Mouse (Mus musculus) 3T3-L1 (cell line): ENCODE results near the gene Fbf1.

Experiments
- DNase-seq: peaks from one replicate; pipeline ENCODE4 v3.0.0-alpha.2; 2015; ENCODE audit warnings: low read depth, low spot score

Gene Fbf1

DNA sequence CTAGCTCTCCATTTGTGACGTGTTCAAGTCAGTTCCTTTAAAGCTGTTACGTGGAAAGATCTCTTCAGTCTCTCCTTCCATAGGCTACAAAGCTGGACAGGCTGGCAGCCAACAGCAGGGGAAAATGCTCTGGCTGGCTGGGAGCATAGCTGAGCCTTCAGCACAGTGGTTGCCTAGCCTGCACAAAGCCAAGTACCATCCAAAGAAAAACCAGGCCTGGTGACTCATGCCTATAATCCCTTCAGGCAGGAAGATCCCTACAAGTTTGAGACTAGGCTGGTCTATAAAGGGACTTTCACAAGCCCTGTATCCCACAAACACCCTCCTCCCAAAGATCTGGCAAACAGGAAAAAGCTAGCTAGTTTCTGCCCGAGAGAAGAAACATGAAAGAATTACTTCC lies 17.9 kb upstream of the Fbf1 start:
- DNase-seq = peak; percentile 84

DNA sequence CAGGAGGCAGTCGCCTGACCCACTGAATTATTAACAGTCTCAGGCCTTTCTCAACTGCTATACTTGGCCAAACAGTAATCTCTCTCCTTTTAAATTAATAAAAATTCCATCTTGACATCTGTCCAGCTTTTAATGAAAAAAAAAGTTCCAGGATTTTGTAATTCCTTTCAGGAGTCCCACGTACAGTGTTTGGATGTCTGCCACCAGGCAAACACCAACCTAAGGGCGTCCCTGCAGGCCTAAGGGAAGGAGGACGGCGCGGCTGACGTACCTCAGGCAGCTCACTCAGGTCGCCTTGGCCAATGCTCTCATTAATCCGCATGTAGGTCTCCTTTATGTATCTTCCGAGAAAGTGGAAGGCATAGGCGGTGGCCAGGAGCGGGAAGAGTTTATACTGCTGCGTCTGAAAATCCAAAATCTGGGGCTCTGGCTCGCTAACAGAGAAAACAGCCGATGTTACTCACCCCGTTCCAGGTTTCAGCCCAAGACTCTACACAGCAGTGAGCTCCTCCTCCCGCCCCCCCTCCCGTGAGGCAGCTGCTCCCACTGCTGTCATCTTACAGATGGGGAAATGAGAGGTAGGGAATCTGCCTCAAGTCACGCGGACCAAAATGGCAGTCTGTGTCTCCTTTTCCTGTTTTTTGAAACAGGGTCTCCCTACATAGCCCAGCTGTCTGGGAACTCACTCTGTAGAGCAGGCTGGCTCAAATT lies 10.6 kb upstream of the Fbf1 start:
- DNase-seq = no peak

DNA sequence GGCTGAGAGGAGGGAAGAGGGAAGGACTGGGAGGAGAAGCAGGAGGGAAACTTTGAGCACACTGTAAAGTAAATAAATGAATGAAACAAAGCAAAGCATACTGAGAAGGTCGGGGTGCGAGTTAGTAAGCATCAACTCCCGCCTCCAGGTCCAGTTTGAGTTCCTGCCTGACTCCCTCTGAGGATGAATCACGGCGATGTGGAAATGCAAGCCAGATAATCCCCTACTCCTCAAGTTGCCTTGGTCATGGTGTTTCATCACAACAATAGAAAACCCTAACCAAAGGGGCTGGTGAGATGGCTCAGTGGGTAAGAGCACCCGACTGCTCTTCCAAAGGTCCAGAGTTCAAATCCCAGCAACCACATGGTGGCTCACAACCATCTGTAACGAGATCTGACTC lies 8.0 kb upstream of the Fbf1 start:
- peak; percentile 55 for DNase-seq

- no peak for DNase-seq
Measured at GRCm38 (mm10) chr11:116174775-116175448, 6.9 kb upstream of the Fbf1 start.

GRCm38 (mm10) chr11:116171959-116172358 lies 4.0 kb upstream of the Fbf1 start:
- no peak for DNase-seq

- DNase-seq = no peak
Measured at GRCm38 (mm10) chr11:116170003-116170800, 2.2 kb upstream of the Fbf1 start.

- DNase-seq = no peak
Measured at GRCm38 (mm10) chr11:116169214-116169613, 1.2 kb upstream of the Fbf1 start.

DNA sequence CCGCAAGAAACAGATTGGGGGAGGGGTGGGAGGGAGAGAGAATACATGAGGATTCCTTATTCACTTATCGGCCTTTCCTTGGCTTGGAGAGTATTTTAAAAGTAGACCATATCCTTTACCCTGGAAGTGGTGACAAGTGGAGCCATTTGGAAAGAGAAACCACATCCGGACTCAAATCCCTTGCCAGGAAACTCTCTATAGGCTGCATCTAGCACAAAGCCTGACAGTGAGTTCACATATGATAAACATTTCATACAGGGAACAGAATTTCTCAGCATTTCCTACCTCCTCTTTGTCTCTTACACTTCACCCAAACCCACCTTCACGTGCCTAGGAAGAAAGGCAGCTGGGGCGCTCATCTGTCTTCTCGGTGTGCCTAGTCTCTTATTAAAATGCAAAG lies 734 bp downstream of the Fbf1 start:
- peak; percentile 94 for DNase-seq

GRCm38 (mm10) chr11:116163002-116163401 lies 5.0 kb downstream of the Fbf1 start:
- DNase-seq = no peak

GRCm38 (mm10) chr11:116162146-116162545 lies 5.8 kb downstream of the Fbf1 start:
- DNase-seq = no peak

- DNase-seq = no peak
Measured at GRCm38 (mm10) chr11:116161312-116161711, 6.7 kb downstream of the Fbf1 start.

DNA sequence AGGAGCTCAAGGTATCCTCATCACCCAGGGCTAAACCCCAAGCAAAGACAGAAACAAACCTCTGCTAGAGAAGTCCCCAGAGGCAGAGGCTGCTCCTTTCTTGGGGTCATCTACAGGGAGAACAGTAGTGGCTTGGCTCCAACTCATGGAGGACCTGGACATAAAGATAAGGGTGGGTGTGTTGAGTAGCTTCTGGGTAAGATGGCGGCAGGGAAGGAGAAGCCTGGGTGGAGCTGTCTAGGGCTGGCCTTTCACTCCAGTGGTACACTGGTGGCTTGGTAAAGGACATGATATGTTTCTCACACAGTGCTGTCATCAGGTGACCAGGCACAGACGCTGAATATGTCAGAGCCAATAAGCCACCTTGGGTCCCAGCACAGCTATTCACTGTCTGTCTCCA lies 17.0 kb downstream of the Fbf1 start:
- DNase-seq = no peak

DNA sequence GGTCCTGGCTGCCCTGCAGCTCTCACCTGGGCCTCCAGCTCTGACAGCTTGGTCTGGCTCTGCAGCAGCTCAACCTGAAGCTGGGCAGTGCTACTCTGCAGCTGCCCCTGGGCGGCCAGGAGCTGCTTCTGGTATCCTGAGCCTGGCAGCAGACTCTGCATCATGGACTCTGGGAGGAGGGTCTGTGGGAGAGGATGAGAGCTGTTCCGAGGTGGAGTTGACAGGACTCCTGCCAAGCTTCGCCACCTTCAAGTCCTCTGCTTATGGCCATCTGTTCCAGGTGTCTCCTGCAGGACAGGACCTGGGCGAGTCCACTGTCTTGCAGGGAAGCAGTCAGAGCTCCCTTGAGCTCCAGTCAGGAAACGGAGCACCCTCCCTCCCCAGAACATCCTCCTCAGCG lies 18.6 kb downstream of the Fbf1 start:
- no peak for DNase-seq

DNA sequence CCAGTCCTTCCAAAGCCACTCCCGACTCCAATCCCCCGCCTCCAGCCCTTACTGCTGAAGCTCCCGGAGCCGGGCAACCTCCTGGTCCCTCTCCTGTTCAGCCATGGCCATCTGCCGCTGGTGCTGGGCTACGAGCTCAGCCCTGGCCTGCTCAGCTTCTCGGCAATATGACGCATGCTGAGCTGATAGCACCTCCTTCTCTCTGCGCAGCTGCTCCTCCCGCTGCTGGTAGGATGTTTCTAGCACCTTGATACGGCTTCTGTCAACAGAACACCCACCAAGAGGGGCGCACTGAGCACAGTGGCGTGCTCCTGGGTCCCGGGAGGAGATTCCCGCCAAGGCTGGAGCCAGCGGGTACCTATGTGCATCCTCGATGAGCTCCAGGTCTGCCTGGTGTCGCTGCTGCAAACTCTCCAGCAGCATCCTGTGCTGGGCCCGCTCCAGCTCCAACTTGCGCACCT lies 19.2 kb downstream of the Fbf1 start:
- DNase-seq = no peak

- DNase-seq = no peak
Measured at GRCm38 (mm10) chr11:116146294-116146985, 21.5 kb downstream of the Fbf1 start.

DNA sequence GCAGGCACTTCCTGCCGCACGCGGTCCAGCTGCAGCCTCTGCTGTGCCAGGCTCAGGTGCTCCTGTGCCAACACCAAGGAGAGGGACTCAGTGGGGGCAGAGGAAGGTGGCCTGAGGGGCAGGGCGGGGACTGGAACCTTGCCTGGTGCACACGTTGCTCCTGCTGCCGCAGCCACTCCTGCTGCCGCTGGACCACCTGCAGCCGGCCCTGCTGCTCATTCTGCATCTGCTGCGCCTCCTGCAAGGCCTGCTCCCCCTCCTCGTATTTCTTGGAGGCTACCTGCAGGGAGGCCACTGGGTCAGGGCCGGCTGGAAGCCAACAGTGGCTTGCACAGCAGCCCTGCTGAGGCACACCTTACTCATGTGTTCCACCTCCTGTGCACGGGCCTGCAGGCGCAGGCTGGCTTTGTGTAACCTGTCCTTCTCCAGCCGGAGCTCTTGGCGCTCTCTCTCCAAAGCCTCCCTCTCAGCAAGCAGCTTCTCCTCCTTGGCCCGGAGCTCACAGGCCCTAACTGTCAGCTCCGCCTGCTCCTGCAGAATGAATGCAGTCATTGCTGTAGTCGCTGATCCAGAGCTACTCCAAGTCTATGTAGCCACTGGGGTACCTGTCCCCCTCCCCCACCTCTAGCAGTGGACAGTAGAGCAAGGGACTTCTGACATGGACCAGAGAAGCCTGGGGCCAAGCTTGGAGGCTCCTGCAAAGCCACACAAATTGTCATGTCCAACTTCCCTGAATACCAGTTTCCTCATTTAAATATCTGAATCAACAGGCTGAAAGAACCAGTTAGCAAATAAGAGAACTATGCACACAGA lies 22.3 kb downstream of the Fbf1 start:
- DNase-seq = no peak

GRCm38 (mm10) chr11:116143468-116143867 lies 24.5 kb downstream of the Fbf1 start:
- no peak for DNase-seq

GRCm38 (mm10) chr11:116142211-116142991 lies 25.6 kb downstream of the Fbf1 start:
- DNase-seq = peak; percentile 81

- DNase-seq = peak; percentile 97
Measured at GRCm38 (mm10) chr11:116138468-116139138, 29.4 kb downstream of the Fbf1 start, which contains the start of gene Mrpl38. Mrpl38 (minus strand) TSS chr11:116138868.

- peak; percentile 23 for DNase-seq
Measured at GRCm38 (mm10) chr11:116138096-116138467, 29.9 kb downstream of the Fbf1 start.
